Mouse (Mus musculus) adrenal gland, postnatal 4 days (tissue): ENCODE data around the gene Calm2. TPM values are rescaled to one million over a fixed set of nuclear protein-coding genes. Genes with fewer than 3 reads are reported as not detected.

Experiments
- DNase-seq, 2 experiments: peaks; one replicate each; pipeline ENCODE4 v3.0.0; 2021 to 2022; ENCODE audit warnings: low spot score in 2 of 2, mixed read lengths in 2 of 2
- long read RNA-seq, 2 experiments: library from polyadenylated mRNA; stranded (forward); transcript quantifications; one replicate each; pipeline ENCODE4 v2.0.0; 2021
- total RNA-seq, 2 experiments: library from RNA; stranded (reverse); gene quantifications; 2 replicates each; pipeline ENCODE4 v1.2.3; 2021

Calm2 gene
- total RNA-seq: 100 to 1,000 TPM; 558 to 566 TPM
- long read RNA-seq, experiment 1, transcript Calm2-201 (6 exons, 1,205 nt): major isoform, 598 of 619 reads
- long read RNA-seq, experiment 1, partial matches to known transcripts: 15 of 619 reads
- long read RNA-seq, experiment 1, other reads (novel, unspliced or antisense): 3 of 619 reads
- long read RNA-seq, experiment 2, transcript Calm2-201 (6 exons, 1,205 nt): major isoform, 625 of 660 reads
- long read RNA-seq, experiment 2, transcript Calm2-204 (5 exons, 842 nt): minor isoform, 6 of 660 reads
- long read RNA-seq, experiment 2, partial matches to known transcripts: 14 of 660 reads
- long read RNA-seq, experiment 2, other reads (novel, unspliced or antisense): 12 of 660 reads

DNA sequence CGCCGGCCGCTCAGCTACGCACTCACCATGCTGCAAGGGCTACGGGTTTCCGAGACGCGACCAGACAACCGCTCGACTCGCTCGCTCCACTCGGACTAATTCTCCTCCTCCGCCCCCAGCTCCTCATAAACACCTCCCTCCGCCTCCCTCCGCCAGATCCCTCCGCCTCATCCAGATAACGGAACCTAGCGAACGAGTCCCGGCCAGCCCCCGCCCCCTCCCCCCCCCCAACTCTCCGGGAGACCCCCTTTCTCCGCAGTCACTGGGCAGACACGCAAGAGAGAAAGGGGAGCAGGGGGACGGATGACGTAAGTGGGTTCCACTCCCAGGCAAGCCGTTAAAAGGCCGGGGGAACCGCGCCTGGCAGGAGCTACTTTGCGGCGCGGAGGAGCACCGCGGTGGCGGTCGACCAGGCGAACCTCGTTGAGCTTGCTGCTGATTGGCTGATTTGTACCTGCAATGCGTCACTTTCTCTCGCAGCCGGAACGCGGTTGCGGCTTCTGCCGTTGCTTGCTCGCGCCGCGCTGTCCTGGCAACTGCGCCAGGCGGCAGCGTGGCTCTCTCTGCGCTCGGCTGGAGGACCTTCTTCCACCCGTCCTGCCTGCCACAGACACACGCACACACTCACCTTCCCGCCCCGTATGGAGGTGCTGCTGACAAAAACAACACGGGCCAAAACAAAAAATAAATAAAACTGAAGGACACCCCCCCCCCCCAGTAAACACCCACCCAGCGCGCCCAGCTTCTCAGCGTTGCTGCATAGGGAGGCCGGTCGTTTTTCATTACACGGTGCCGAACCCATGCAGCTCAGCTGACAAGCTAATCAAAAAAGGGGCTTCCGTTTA is at the start of gene Calm2:
Calm2 (minus strand) TSS at position 169 of the 845 bp plus-strand sequence.
- DNase-seq: peak; percentile 95 to 97

DNA sequence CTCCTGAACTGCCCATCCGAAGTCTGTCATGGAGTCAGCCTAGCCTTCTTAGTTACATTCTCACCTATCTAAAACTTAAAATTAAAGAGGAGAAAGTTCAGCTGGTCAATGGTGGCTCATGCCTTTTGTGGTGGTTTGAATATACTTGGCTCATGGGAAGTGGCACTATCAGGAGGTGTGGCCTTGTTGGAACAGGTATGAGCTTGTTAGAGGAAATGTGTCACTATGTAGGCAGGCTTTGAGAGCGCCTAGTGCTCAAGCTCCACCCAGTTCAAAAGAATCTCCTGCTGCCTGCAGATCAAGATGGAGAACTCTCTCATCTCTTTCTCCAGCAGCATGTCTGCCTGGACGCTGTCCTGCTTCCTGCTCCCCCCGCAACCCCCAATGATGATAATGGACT is 48.8 kb upstream of the Calm2 start:
- no peak for DNase-seq

DNA sequence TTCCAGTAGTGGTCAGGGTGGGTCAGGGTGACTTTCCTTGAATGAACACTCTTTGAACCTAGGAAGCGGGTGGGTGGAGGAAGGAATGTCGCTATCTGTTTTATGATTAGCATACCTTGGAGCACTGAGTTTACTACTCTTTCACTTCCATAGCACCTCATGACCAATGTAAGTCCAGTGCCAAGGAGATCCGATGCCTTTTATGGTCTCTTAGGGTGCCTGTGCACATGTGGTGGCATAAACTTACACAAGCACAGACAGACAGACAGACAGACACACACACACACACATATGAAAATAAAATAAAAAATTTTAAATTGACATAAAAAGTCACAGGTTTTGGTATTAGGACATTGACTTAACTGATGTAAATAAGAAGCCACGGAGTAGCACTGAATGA is 47.6 kb upstream of the Calm2 start:
- no peak for DNase-seq

DNA sequence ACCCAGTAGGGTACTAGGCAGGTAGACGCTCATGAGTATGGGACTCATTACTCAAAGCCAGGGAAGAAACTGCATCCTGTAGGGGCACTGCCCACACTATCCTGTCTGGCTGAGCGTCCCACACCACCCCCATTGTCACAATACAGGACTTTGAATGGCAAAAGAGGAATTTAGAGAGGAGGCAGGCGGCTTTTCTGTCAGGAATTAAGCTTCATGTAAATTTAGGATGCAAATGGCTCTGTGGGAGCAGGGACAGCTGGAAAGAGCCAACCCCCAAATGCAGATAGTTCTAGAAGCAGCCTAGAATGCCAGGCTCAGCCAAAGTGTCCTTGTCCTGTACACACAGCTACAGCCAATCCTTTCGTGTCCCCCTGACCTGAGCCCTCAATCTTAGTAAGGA is 45.6 kb upstream of the Calm2 start:
- no peak for DNase-seq

DNA sequence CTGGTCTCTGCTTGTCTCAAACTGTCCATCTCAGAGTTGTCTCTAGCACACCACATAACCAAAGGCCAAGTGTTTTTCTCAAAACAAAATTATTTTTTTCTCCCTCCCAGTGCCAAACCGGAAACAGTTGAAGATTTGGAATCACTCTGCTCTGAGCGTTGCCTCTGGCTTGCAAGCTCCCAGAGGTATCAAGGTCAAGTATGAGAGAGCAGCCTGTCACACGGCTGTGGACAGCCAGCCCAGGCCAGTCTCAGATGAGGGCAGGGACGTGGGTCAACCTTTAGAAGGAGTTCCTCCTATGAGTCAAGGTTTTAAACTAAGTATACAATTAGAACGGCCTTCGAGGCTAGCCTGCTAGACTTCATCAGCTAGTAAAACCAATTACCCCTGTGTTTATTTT is 43.6 kb upstream of the Calm2 start:
- no peak for DNase-seq

DNA sequence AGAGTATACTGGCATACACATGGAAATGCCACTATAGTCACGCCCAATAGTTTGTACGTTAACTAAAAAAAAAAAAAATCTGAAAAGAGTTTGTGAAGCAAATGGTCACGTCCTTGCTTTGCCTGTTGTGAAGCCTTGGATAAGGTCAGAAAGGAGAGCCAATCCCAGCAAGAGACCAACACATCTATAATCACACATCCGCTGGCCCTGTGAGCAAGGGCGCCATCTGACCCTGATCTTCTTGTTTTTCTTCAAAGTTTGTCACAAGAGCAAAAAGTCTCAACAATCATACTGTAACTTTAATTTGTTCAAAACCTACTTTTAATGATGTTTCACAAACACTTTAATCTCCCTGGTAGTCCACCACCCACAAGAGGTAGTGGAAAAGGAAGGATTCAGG is 39.0 kb upstream of the Calm2 start:
- no peak for DNase-seq

DNA sequence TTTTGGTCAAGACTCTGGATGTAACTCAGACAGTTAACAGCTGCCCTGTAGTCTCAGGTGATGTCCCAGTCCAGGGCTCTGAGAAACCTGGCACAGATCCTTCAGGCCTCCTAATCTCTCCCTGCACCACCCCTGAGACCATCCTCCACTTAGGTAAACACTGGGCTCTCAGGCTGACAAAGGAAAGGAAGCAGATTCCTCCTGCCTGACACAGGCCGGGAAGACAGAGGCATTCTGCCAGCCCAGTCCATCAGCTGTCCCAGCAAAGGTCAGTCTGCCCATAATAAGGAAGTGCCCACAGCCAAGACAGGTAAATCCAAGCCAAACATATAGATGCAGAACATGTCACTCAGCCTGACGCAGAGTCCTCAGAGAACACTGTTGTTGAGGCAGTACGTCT is 36.1 kb upstream of the Calm2 start:
- no peak for DNase-seq

DNA sequence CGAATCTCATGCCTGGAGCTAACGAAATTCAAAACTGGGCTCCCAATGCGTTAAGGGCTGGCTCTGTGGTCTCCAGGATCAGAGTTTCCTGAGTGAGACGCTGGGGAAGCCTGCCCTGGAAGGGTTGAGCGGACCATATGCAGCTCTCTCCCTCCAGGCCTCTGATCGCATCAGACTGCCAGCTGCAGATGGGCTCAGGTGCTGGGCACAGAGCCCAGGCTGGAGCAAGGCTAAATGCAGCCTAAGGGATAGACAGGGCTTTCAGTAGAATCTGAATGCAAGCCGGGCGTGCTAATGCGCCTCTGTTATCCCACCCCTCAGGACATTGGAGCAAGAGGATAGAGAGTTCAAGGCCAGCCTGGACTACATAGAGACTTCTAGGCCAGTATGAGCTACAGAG is 31.8 kb upstream of the Calm2 start:
- DNase-seq: no peak

DNA sequence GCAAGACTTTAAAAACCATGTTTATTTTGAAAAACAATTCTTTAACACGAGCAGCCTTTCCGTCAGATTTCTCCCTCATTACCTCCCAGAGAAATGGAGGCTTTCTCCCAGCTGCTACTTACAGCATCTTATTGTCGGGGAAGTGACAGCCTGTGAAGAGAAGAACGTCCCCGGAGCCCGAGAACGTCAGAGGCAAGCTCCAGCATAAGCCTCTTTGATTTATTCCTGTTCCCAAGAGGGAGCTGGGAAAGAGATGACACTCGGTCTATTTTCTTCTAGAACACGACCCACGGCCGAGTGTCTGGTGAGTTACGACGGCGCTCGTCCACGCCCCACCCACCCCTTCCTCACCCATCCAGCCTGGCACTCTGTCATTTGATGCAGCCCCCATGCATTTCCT is 30.9 kb upstream of the Calm2 start:
- no peak for DNase-seq

DNA sequence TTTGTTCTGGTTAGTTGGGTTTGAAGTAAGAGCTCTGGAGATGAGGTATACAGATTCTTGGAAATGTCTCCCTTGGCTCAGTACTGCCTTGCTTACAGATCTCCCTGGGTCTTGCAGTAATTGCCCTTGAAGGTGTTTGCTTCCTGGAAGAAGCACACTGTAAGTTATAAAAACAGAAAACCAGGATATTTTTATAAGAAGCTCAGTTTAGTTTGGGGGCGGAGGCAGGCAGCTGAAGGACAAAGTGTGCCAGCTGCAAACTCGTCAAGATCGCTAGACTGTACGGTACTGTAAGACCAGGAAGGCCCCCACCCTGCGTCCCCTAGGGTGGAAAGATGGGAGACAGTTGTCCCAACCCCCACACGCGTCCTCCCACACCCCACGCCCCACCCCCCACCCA is 28.6 kb upstream of the Calm2 start:
- DNase-seq: no peak

DNA sequence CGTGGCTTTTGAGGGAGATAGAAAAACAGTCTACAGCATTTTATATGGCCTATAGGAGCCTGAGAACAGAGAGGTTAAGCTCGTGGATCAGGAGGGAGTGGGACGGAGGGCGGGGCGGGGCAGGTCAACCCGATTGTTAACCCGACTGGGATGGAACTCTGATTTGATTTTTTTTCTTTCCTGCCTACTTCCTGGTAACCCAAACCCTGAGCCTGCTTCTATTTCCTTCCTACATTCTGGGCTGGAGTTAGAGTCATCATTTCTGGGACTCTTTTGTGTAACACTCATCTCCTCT is 27.7 kb upstream of the Calm2 start:
- no peak for DNase-seq

DNA sequence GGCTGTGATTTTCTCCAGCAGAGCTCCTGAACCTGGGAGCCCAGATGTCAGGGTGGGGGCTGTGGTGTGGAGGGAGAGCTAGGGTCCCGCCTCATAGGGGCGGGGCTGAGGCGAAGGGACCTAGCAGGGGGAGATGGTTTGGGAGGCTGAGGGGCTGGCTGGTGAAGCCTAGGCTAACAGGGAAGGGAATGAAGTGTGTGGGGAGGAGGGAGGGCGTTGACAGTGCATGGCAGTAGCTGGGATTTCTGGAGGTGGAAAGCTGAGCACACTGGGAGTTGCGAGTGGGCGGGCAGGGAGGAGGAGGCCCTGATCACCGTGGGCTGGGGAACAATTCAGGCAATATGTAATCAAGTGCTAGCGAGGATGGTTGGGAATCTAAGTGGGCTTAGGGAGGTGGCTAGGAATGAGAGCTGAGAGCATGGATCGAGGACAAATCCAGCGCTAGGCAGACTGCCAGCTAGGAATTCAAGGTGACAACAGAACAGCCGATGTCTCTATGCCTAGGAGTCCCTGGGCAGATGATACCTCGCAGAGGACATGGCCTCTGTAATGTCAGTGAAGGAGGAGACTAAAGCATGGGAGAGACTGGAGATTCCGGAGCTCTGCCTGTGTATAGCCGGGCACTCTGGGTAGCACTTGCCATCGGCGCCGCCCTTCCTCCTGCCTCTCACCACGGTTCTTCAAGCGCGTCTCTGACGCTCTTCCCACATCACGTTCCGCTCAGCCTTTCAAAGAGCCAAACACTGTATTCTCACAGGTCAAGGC is 27.2 kb upstream of the Calm2 start:
- peak in 1 of 2 experiments; percentile 22 for DNase-seq

DNA sequence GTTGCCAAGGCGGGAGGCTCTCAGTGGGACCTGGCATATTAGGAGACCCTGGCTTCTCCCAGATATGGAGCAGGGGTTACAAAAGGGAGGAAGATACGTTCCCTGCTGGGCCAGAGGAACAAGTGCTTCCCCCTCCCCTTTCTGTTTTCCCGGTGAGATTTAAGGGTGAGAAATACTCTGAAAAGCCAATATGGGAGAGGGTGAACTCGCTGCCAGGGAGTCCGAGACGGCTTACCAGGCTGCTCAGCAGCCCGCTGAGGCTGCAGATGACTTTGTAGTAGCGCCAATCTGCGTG is 26.7 kb upstream of the Calm2 start:
- DNase-seq: no peak

DNA sequence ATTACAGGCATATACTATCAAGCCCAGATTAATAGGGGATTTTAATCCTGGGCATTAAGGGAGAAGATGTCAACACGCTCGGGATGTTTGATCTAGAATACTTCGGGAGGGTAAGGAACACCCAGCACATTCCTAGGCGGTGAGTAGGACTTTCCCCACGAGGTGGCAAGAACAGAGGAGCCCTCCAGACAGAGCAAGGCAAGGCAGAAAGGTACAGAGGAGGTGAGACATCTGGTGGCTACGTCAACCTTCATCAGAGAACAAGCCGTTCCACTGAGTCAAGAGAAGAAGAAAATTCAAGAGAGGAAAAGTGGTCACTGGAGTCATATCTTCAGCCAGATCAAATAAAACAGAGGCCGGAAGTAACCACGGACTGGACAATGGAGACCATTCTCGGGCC is 26.1 kb upstream of the Calm2 start:
- no peak for DNase-seq

DNA sequence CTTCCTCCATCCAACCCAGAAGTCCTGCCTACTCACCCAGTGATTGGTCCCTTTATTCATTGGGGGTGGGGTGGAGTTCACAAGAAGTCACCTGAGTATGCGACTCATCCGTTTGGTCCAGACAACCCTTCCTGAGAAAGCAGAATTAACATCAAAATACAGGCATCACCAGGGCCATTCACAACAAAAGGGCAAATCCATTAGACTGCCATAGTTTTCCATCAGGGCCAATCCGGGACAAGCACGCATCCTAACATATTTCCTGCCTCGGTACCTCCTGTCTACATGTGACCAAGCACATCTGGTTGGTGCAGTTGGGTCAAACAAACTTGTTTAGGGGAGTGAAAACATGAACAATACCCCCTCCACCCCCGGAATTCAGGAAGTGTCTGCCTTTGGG is 24.9 kb upstream of the Calm2 start:
- DNase-seq: no peak

DNA sequence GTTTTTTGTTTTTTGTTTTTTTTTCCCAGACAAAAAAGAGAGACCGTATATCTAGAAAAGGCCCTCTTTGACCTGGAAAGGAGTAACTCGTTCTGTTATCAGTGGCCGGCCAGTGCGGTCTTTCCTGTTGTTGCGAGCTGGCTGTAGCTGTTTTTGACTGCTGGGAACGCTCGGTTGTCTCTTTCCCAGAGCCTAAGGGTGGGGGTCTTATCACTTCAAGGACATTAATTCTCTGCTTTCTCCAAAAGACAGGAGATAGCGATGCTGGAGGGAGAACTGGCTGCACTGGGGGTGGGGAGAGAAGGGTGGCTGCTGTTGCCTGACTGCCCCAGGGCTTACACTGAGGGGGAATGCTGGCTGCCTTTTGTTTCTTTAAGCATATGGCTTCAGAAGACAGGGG is 24.1 kb upstream of the Calm2 start:
- no peak for DNase-seq

DNA sequence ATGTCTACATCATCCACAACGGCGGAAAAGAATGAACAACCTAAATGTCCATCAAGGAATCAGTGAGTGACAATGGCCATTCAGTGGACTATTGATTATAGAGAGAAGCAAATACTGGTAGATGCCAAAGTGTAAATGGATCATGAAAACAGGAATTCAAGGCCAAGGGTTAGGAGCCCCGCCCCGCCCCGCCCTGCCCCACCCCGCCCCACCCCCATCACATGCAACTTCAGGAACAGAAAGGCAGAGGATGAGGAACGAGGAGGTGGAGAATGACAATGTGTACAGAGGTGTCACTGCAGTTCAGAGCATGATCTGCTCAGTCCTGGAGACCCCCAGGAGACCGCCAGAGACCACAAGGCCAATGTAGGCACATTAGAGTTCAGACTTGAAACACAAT is 23.5 kb upstream of the Calm2 start:
- no peak for DNase-seq

DNA sequence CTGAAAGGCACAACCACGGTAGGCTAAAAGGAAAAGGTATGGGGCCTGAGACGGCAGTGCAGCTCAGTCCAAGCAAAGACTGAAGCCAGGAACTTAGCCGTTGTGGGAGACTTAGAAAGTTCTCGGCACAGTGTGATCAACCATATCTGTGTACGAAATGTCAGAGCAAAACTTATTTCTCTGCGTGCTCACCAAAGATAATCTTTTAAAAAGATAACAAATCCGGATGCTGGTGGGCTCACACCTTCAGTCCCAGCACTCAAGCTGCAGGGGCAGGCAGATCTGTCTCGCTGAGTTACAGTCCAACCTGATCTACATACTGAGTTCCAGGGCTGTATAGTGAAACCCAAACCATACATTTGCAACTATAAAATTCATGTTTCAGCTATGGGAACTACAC is 22.7 kb upstream of the Calm2 start:
- DNase-seq: no peak

DNA sequence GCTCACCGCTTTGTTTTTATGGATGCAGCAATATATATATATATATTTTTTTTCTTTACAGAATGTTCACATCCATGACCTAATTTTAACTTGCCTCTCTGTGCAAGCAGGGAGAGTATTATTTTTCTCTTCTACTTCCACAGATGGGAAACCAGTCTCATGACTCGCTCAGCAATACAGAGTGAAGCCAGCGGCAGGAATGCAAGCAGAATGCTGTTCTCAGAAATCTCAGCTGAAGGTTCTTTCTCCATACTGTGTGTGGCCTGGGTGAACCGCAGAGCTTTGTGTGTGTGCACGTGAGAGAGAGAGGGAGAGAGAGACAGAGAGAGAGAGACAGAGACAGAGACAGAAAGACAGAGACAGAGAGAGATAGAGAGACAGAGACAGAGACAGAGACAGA is 21.9 kb upstream of the Calm2 start:
- no peak for DNase-seq

DNA sequence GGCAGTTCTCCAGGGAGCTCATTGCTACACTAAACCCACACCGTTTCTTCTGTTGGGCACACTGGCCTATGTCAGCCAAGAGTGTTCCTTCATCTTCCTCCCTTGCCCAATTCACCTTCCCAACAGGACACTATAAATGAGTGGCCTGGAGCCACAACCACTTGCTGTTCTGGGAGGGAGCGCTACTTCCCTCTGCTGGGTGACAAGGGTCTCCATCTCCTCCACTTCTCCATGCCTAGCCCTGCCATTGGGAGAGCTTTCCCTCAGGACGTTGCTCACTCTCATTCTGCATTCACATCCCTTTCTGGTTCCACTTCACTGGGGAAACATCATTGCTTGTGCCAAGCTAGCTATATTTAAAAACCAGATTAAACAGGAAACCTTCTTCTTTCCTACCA is 14.8 kb upstream of the Calm2 start:
- DNase-seq: no peak

DNA sequence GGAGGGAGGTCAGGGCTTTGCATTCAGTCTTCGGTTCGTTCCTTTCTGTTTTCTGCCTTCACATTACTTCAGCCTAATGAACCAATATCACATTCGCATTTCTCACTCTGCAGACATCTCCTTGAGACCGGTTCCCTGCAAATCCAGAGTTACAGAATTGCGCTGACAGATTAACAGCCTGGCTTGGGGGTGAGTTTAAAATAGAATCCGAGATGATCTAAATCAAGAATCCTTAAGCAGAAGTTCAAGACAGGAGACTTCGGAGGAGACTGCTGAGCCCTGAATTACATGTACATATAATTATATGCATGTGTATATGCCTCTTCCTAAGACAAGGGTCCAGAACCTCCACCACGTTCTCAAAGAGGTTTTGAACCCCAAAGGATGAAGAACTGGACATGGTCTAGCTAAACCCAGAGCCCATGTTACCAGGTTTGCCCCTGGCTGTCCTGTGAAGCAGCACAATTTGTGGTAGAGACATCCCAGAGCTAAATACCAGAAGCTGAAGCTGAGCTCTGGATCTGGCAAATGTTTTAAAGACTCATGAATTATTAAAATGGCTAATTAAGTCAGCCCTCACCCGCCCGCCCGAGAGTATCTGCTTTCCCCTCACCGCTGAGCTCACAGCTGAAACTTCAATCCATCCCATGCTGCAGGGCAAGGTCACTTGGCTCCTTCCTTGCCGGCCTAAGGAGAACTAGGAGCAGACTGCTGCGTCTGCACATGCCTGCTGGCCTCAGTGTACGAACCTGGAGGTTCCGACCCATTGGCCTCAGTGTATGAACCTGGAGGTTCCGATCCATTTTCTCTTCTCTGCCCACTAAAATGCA is 14.1 kb upstream of the Calm2 start:
- no peak for DNase-seq
